Mouse (Mus musculus) bone marrow, adult 2 months (tissue): ENCODE results near the gene Prkd1. TPM values are rescaled to one million over a fixed set of nuclear protein-coding genes. Genes with fewer than 3 reads are reported as not detected.

Experiments used
- H3K27ac ChIP-seq: fragments of 200-500 bp; 2 replicates; pipeline ENCODE4 v1.5.1; 2012; ENCODE audit warnings: low read depth, mild to moderate bottlenecking, control low read depth, inconsistent platforms, low read length; ENCODE audit not compliant: control insufficient read depth, poor library complexity, insufficient read depth
- H3K4me1 ChIP-seq: fragments of 200-500 bp; 2 replicates; pipeline ENCODE4 v1.6.1; 2011; ENCODE audit warnings: low read length; ENCODE audit not compliant: control insufficient read depth, insufficient read depth
- H3K4me3 ChIP-seq: fragments of 200-500 bp; replicated peaks from 2 replicates; pipeline ENCODE3; 2011; ENCODE audit warnings: mild to moderate bottlenecking, low read depth, low read length, control low read depth; ENCODE audit not compliant: control insufficient read depth
- CTCF ChIP-seq: fragments of 200-500 bp; IDR thresholded peaks from 2 replicates; pipeline ENCODE4 v1.5.1; 2011; ENCODE audit warnings: low read length, control low read depth; ENCODE audit not compliant: control insufficient read depth, insufficient read depth
- POLR2A ChIP-seq: fragments of 200-500 bp; IDR thresholded peaks from 2 replicates; pipeline ENCODE4 v1.6.1; 2011; ENCODE audit warnings: low read depth, mild to moderate bottlenecking, control low read depth, low read length, borderline replicate concordance; ENCODE audit not compliant: control insufficient read depth
- WGBS: fragments of 180-500 bp; shearing (Covaris S2); methylation state at CpG from one replicate; pipeline ENCODE4 v1.1.7; 2018; 5-methylcytosine and 5-hydroxymethylcytosine counted together
- polyA plus RNA-seq: library from polyadenylated mRNA; stranded (reverse); fragments of >200 nt; gene quantifications from 2 replicates; pipeline ENCODE4 v1.2.4, GENCODE M21; 2011; ENCODE audit warnings: low replicate concordance; ENCODE audit not compliant: missing spikeins, insufficient read depth, insufficient read length

Prkd1 gene
- polyA plus RNA-seq, 1 experiment: 0.55 TPM

DNA sequence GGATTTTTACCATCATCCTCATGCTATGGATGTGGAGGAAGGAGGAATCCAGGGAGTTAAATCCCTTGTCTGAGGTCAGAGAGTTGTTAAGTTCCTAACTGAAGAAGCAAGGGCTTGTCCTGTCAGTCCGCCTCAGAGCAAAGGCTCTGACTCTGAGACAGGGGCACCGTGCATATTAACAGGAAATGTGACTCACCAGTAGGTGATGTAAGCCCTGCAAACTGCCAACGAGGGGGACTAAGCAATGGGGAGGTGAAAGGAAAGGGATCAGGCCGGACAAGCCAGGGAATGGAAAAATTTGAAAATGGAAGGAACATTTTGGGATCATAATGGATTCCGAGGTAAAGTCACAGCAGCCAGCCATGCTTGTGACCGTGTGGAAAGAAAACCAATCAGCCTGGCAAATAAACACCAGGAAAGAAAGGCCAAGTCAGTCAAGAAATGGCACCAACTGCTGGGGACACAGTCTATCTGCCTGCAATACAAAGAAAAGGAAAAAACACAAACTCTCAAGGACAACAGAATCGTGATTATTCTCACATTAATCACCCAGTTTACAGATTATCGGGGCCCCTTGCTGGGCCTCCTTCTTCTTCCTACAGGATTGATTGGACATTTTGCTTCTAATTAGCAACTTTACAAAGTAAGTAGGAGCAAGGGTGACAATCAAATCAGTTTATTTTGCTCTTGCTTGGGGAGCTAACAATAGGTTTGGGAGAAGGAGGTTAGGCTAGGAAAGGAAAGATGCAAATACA, 103.9 kb downstream of the Prkd1 start:
- WGBS: 38% methylated on average over 8 of the region's 8 CpGs
- H3K4me3 ChIP-seq: no peak overlapping the region
- H3K27ac ChIP-seq: no peak overlapping the region
- TF ChIP-seq CTCF (no peak), POLR2A (no peak)
- H3K4me1 ChIP-seq: no peaks in the 10 kb centered on the region

GRCm38 (mm10) chr12:50540793-50541192, 108.1 kb downstream of the Prkd1 start:
- TF ChIP-seq POLR2A: no peak
- no peaks in the 10 kb centered on the region for H3K4me1 ChIP-seq
- H3K27ac ChIP-seq: no peak overlapping the region
- H3K4me3 ChIP-seq: no peak overlapping the region
- WGBS: 78% methylated on average over 5 of the region's 5 CpGs

GRCm38 (mm10) chr12:50538296-50538965, 110.5 kb downstream of the Prkd1 start:
- H3K4me1 ChIP-seq: no peaks in the 10 kb centered on the region
- no peak overlapping the region for H3K4me3 ChIP-seq
- TF ChIP-seq POLR2A (no peak), CTCF (no peak)
- H3K27ac ChIP-seq: no peak overlapping the region
- 82% methylated on average over 3 of the region's 3 CpGs for whole genome bisulfite sequencing

DNA sequence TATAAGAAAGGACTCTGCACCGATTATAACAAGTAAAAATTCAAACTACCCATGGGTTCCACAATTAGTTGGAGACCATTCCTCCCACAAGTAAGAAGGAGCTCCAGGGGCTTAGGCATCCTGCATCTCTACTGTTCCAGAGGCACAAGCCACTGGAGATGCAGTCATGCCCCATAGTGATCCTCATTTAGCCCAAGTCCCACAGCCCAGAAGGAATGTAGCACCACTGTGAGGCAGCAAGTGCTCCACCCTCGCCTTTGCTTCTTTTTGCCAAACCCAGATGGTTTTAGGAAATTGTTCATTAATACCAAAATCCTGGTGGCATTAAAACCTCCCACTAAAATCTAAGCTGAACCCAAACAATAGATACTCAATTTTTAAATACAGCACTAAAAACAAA, 111.1 kb downstream of the Prkd1 start:
- no peaks in the 10 kb centered on the region for H3K4me1 ChIP-seq
- WGBS: 73% methylated on average over 2 of the region's 2 CpGs
- no peak for TF ChIP-seq CTCF
- TF ChIP-seq POLR2A: no peak
- no peak overlapping the region for H3K4me3 ChIP-seq
- no peak overlapping the region for H3K27ac ChIP-seq

- Histone ChIP-seq H3K4me1 (no peaks in the 10 kb centered on the region), H3K4me3 (no peak overlapping the region), H3K27ac (no peak overlapping the region)
- no peak for TF ChIP-seq POLR2A
- no peak for TF ChIP-seq CTCF
- WGBS: 76% methylated on average over 1 of the region's 1 CpGs
Measured at GRCm38 (mm10) chr12:50537006-50537405, 111.9 kb downstream of the Prkd1 start.

DNA sequence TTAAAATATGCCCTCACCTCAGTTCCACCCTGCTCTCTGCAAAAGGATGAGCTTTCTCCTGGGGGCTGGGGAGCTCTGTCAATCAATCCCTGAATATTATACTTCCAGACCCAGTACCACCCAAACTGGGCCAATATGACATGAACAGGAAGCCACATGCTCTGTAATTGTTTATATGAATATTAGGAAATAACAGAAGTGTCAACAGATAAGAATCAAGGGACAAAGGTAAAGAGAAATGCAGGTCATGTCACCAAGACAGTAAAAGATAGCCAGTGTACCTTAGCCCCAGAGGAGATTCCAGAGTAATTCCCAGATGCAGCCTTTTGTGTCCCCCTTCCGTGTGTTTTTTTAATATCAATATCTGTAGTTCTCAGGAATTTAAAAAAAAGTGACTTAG, 120.3 kb downstream of the Prkd1 start:
- H3K4me3 ChIP-seq: no peak overlapping the region
- WGBS: 64% methylated on average over 1 of the region's 1 CpGs
- no peak for TF ChIP-seq CTCF
- no peaks in the 10 kb centered on the region for H3K4me1 ChIP-seq
- no peak overlapping the region for H3K27ac ChIP-seq

- H3K27ac ChIP-seq: no peak overlapping the region
- 74% methylated on average over 2 of the region's 2 CpGs for WGBS
- H3K4me1 ChIP-seq: no peaks in the 10 kb centered on the region
- no peak overlapping the region for H3K4me3 ChIP-seq
- no peak for TF ChIP-seq POLR2A
- no peak for TF ChIP-seq CTCF
Measured at GRCm38 (mm10) chr12:50524061-50524460, 124.8 kb downstream of the Prkd1 start.

- H3K27ac ChIP-seq: no peak overlapping the region
- no peak overlapping the region for H3K4me3 ChIP-seq
- H3K4me1 ChIP-seq: no peaks in the 10 kb centered on the region
- TF ChIP-seq CTCF (no peak), POLR2A (no peak)
- WGBS: 81% methylated on average over 2 of the region's 2 CpGs
Measured at GRCm38 (mm10) chr12:50514526-50514925, 134.4 kb downstream of the Prkd1 start.
